Mouse (Mus musculus): ENCODE results near the gene Tcap.
A peak's percentile ranks its signal among the peaks of the same experiment; 100 is the strongest.

Gene Tcap

GRCm38 (mm10) chr11:98355732-98356299 is 27.8 kb upstream of the Tcap start:
- DNase-seq, result no peak

- no peak for DNase-seq
These were observed 26.8 kb upstream of the Tcap start for GRCm38 (mm10) chr11:98356625-98357394.

- no peak for DNase-seq
These were observed 26.0 kb upstream of the Tcap start for GRCm38 (mm10) chr11:98357396-98358160.

- DNase-seq, result peak; percentile 87
These were observed 25.2 kb upstream of the Tcap start, which contains the start of gene Stard3 for GRCm38 (mm10) chr11:98358161-98359083. Gene Stard3, plus strand, starts transcription at chr11:98358368.

GRCm38 (mm10) chr11:98360866-98361521 is 22.6 kb upstream of the Tcap start:
- DNase-seq, result no peak

GRCm38 (mm10) chr11:98363817-98364216 is 19.8 kb upstream of the Tcap start:
- DNase-seq, result no peak

GRCm38 (mm10) chr11:98364410-98364809 is 19.2 kb upstream of the Tcap start:
- DNase-seq, result no peak

GRCm38 (mm10) chr11:98366290-98366689 is 17.3 kb upstream of the Tcap start:
- DNase-seq, result no peak

GRCm38 (mm10) chr11:98367171-98367862 is 16.3 kb upstream of the Tcap start:
- DNase-seq, result no peak

- no peak for DNase-seq
These were observed 15.8 kb upstream of the Tcap start for GRCm38 (mm10) chr11:98367863-98368186.

- DNase-seq, result no peak
These were observed 14.3 kb upstream of the Tcap start for GRCm38 (mm10) chr11:98369337-98369736.

GRCm38 (mm10) chr11:98370588-98370987 is 13.0 kb upstream of the Tcap start:
- no peak for DNase-seq

GRCm38 (mm10) chr11:98371556-98372240 is 11.9 kb upstream of the Tcap start:
- peak; percentile 48 for DNase-seq

- DNase-seq, result peak; percentile 65
These were observed 11.2 kb upstream of the Tcap start for GRCm38 (mm10) chr11:98372406-98372805.

- DNase-seq, result no peak
These were observed 10.4 kb upstream of the Tcap start for GRCm38 (mm10) chr11:98373244-98373643.

GRCm38 (mm10) chr11:98374266-98374665 is 9.3 kb upstream of the Tcap start:
- no peak for DNase-seq

GRCm38 (mm10) chr11:98376756-98377155 is 6.9 kb upstream of the Tcap start:
- no peak for DNase-seq

- no peak for DNase-seq
These were observed 5.8 kb upstream of the Tcap start for GRCm38 (mm10) chr11:98377787-98378186.

GRCm38 (mm10) chr11:98379379-98379778 is 4.2 kb upstream of the Tcap start:
- no peak for DNase-seq

- DNase-seq, result no peak
These were observed 3.5 kb upstream of the Tcap start for GRCm38 (mm10) chr11:98380106-98380505.

- no peak for DNase-seq
These were observed 2.0 kb upstream of the Tcap start for GRCm38 (mm10) chr11:98381651-98382050.

Data from right cerebral cortex, postnatal 4 days (tissue).